Mouse (Mus musculus) WW6 (cell line): ENCODE measurements around the gene Ube2t.

Experiments
- DNase-seq: peaks from one replicate; pipeline ENCODE4 v3.0.0-alpha.2; 2013; ENCODE audit warnings: low read depth, low spot score

Gene Ube2t

GRCm38 (mm10) chr1:134995437-134995836 is 33.1 kb downstream of the Ube2t start:
- no peak for DNase-seq

GRCm38 (mm10) chr1:134995954-134996353 is 33.6 kb downstream of the Ube2t start:
- DNase-seq = no peak

DNA sequence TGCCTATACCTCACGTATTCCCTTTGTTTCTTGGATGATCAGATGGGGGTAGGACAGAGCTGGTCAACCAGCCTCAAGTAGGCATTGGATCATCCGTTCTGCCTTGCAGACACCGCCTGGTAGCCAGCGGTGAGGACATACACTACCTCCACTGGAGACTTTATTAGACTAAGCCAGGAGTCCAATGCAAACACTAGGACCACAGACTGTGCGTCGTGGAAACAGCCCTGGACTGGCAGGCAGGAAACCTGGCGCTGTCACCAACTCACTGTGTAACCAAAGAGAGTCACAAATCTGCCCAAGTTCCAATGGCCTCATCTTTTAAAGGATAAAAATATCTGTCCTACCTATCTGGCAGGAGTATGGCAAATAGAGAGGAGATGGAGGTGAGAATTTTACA is 34.1 kb downstream of the Ube2t start:
- no peak for DNase-seq

DNA sequence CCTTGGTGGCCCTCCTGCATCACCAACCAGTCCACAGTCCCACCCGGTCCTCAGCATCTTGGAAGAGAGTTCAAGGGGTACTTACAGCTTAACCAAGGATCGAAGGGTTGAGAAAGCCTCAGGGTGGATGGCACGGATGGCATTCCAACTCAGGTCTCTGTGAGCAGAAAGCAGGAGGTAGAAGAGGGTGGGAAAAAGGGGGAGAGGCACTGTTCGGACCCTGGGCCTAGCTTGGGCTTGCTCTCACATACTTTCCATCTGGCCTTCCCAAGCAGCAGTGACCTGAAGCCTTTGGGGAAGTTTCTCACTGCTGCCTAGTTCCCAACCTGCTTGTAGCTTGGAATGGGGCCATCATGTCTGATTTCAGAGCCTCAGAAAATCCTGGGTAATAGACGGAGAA is 35.2 kb downstream of the Ube2t start:
- DNase-seq = no peak

DNA sequence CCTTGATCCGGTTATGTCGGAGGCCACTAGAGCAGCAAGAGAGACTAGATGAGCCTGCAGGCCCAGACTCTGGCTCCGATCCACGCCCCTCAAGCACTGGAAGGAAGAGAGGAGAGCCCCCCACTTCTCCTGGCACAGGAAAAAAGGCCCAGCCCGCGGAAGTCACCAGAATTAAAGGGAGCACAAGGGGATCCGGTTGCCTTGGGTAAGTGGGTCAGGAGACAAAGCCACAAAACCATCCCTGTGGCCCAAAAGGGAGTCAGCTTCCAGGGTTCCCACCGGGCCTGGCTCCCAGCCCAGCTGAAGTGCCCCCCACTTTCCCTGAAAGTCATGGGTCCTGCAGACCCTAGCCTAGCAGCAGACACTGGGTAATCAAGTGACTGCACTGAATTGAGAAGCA is 35.9 kb downstream of the Ube2t start:
- no peak for DNase-seq

DNA sequence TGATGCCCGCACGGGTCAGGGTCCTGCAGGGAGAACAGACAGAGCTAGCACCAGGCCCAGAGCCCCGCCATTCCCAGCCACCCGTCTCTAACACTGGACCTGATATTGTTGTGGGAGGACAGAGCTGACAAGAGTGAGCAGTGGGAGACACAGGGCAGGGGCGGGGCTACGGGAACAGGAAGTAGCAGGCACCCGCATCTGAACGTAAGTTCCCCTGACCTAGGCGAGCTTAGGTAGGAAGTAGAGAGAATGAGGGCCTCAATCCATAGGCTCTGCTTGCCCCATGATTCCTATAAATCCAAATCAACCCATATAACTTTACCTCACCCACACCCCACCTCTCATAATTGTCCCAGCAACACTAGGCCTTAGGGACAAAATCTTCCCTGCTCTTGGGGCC is 38.2 kb downstream of the Ube2t start:
- no peak for DNase-seq

DNA sequence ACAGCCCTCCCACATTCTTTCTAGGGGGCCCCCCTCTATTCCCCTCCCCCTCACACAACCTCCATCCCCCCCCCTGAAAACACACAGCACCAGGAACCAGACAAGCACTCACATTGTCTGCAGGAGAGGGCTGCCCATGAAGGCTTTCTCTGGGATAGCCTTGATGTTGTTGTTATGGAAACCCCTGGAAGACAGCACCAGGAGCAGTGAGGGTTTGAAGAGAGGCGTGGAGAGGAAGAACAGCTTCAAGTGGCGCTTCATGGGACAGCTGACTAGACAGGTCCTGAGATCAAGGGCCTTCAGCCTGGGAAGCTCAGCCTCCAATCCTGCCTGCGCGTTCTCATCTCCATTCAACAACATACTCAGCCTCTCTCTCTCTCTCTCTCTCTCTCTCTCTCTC is 41.0 kb downstream of the Ube2t start:
- DNase-seq = no peak

GRCm38 (mm10) chr1:135005696-135006095 is 43.3 kb downstream of the Ube2t start:
- DNase-seq = no peak

GRCm38 (mm10) chr1:135009833-135010232 is 47.5 kb downstream of the Ube2t start:
- DNase-seq = no peak

GRCm38 (mm10) chr1:135011912-135012311 is 49.5 kb downstream of the Ube2t start:
- no peak for DNase-seq

DNA sequence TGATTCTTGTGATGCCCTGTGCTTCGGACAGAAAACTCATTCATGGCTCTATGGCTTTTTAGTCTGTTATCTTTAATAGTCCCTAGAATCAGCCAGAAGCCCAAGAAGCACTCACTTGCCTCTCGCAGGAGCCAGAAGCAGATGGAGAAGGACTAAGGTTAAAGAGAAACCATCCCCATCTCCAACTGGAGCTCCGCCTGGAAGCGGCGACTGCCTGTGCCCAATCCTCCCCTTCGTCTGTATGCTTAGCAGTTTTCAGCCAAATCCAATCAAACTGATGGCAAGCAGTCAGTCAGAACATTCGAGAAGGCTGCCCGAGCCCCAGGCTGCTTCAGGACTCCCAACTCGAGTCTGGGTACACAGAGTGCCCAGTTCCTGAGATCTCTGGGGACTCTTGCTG is 50.1 kb downstream of the Ube2t start:
- DNase-seq = no peak

- DNase-seq = no peak
Observed at GRCm38 (mm10) chr1:135014921-135015445, 52.6 kb downstream of the Ube2t start.

GRCm38 (mm10) chr1:135016907-135017655 is 54.7 kb downstream of the Ube2t start:
- DNase-seq = no peak

- DNase-seq = no peak
Observed at GRCm38 (mm10) chr1:135017656-135018015, 55.3 kb downstream of the Ube2t start.

GRCm38 (mm10) chr1:135019087-135019774 is 56.9 kb downstream of the Ube2t start:
- no peak for DNase-seq

- DNase-seq = no peak
Observed at GRCm38 (mm10) chr1:135019775-135020167, 57.4 kb downstream of the Ube2t start.

DNA sequence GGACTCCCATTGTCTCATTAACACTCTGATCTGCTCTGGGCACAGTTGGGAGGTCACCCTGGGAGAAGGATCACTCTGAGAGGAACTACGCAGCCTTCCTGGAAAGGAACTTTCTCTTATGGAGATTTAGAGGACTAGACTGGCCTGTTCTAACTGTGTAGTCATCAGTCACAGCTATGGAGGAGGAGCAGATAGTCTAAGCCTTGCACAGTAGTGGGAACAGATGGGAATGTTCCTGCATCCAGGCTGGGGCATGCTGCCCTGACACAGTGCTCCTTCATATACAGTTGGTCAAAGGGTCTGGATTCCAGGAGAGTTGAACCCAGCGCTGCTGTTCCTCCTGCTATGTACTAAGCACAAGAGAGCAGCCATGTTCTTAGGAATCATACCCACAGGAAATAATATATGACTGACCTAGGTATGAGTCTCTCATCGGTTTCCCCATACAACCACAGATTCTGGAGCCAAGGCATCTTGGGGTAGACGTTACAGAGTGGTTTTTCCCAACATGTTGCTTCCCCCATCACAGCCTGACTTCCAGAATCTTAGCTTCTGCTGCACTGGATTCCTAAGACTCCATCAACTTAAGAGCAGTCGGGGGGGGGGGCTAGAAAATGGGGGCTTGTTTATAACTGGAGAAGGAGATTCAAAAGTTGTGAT is 58.0 kb downstream of the Ube2t start:
- no peak for DNase-seq

DNA sequence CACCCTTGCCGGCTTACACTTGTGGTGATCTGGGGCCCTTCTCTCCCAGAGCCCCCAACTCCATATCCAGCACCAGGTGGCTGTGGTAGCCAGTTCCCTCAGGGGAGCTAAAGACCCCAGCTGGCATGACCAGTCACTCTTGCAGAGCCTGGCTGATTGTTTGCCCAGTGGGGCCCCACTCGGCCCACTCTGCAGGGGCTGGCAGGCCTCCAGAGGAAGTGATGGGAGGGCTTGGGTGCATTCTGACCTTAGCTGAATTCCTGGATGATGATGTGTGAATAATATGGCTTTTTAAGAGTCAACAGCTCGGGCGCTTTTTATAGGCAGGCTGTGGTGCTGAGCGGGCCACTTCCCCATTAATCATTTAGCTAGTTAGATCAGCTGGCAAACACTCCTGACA is 58.6 kb downstream of the Ube2t start:
- DNase-seq = no peak

GRCm38 (mm10) chr1:135021936-135022335 is 59.6 kb downstream of the Ube2t start:
- no peak for DNase-seq

- DNase-seq = no peak
Observed at GRCm38 (mm10) chr1:135023583-135023982, 61.2 kb downstream of the Ube2t start.
